Mouse (Mus musculus) gastrocnemius, postnatal 25 days (tissue): Measurements from ENCODE around the gene Tmsb4x. TPM values are rescaled to one million over a fixed set of nuclear protein-coding genes. Genes with fewer than 3 reads are reported as not detected.

Experiments used
- DNase-seq: peaks from one replicate; pipeline ENCODE4 v3.0.0; 2022
- long read RNA-seq, 2 experiments: library from polyadenylated mRNA; stranded (forward); transcript quantifications; one replicate each; pipeline ENCODE4 v2.0.0; 2021
- total RNA-seq, 2 experiments: library from RNA; stranded (reverse); gene quantifications; 1 replicate in 1 of 2; 2 replicates in 1 of 2; pipeline ENCODE4 v1.2.3; 2021

Tmsb4x gene
- total RNA-seq = 100 to 1,000 TPM; 179 to 280 TPM
- long read RNA-seq, experiment 1, transcript Tmsb4x-201 (3 exons, 768 nt) = major isoform, 136 of 195 reads
- long read RNA-seq, experiment 1, partial matches to known transcripts = 0 of 195 reads
- long read RNA-seq, experiment 1, other reads (novel, unspliced or antisense) = 56 of 195 reads
- long read RNA-seq, experiment 2, transcript Tmsb4x-201 (3 exons, 768 nt) = major isoform, 128 of 151 reads
- long read RNA-seq, experiment 2, partial matches to known transcripts = 0 of 151 reads
- long read RNA-seq, experiment 2, other reads (novel, unspliced or antisense) = 23 of 151 reads

- peak; percentile 80 for DNase-seq
These were observed at the start of gene Tmsb4x for GRCm38 (mm10) chrX:167208978-167209754. Tmsb4x (minus strand) TSS chrX:167209315.

GRCm38 (mm10) chrX:167241736-167242135 lies 32.6 kb upstream of the Tmsb4x start:
- DNase-seq = no peak

GRCm38 (mm10) chrX:167239293-167239921 lies 30.3 kb upstream of the Tmsb4x start:
- DNase-seq = no peak

- DNase-seq = peak; percentile 19
These were observed 24.1 kb upstream of the Tmsb4x start for GRCm38 (mm10) chrX:167233104-167233687.

- no peak for DNase-seq
These were observed 22.0 kb upstream of the Tmsb4x start for GRCm38 (mm10) chrX:167231150-167231549.

GRCm38 (mm10) chrX:167229819-167230218 lies 20.7 kb upstream of the Tmsb4x start:
- DNase-seq = no peak

GRCm38 (mm10) chrX:167229206-167229605 lies 20.1 kb upstream of the Tmsb4x start:
- peak; percentile 42 for DNase-seq

- no peak for DNase-seq
These were observed 18.6 kb upstream of the Tmsb4x start for GRCm38 (mm10) chrX:167227756-167228155.

- DNase-seq = no peak
These were observed 18.0 kb upstream of the Tmsb4x start for GRCm38 (mm10) chrX:167227138-167227537.

- DNase-seq = no peak
These were observed 17.5 kb upstream of the Tmsb4x start for GRCm38 (mm10) chrX:167226570-167226969.

GRCm38 (mm10) chrX:167212707-167213106 lies 3.6 kb upstream of the Tmsb4x start:
- peak; percentile 23 for DNase-seq

GRCm38 (mm10) chrX:167211871-167212555 lies 2.9 kb upstream of the Tmsb4x start:
- DNase-seq = no peak

GRCm38 (mm10) chrX:167210319-167210728 lies 1.2 kb upstream of the Tmsb4x start:
- no peak for DNase-seq

- DNase-seq = no peak
These were observed 713 bp upstream of the Tmsb4x start for GRCm38 (mm10) chrX:167209828-167210227.

- no peak for DNase-seq
These were observed 652 bp downstream of the Tmsb4x start for GRCm38 (mm10) chrX:167208506-167208820.

GRCm38 (mm10) chrX:167207741-167208505 lies 1.2 kb downstream of the Tmsb4x start:
- DNase-seq = no peak

GRCm38 (mm10) chrX:167205813-167206520 lies 3.1 kb downstream of the Tmsb4x start:
- no peak for DNase-seq

GRCm38 (mm10) chrX:167201365-167201764 lies 7.8 kb downstream of the Tmsb4x start:
- DNase-seq = no peak

- DNase-seq = no peak
These were observed 13.9 kb downstream of the Tmsb4x start for GRCm38 (mm10) chrX:167195228-167195649.

- DNase-seq = no peak
These were observed 22.8 kb downstream of the Tmsb4x start for GRCm38 (mm10) chrX:167186306-167186705.

GRCm38 (mm10) chrX:167183535-167183934 lies 25.6 kb downstream of the Tmsb4x start:
- DNase-seq = no peak
